Mouse (Mus musculus): ENCODE data around the gene Exoc3l4.

GRCm38 (mm10) chr12:111436170-111436569 is 19.4 kb downstream of the Exoc3l4 start:
- TF ChIP-seq CTCF (IDR thresholded peaks at IDR 0.05; ENCODE audit: control insufficient read depth, insufficient read depth, insufficient replicate concordance, low read depth, low read length) = no peak
- TF ChIP-seq POLR2A (IDR thresholded peaks at IDR 0.05; ENCODE audit: control insufficient read depth, low read depth, low read length) = no peak
